Mouse (Mus musculus) CD4-positive, CD25-positive, alpha-beta regulatory T cell, adult 2 months (primary cell): ENCODE results near the gene Tango2.

Experiments used
- DNase-seq: peaks from one replicate; pipeline ENCODE4 v3.0.0-alpha.2; 2012; ENCODE audit warnings: low read depth, low spot score

Gene Tango2

GRCm38 (mm10) chr16:18383045-18383726, 35.3 kb upstream of the Tango2 start:
- no peak for DNase-seq

GRCm38 (mm10) chr16:18381621-18382258, 33.8 kb upstream of the Tango2 start:
- DNase-seq = no peak

- DNase-seq = no peak
Observed at GRCm38 (mm10) chr16:18380495-18381063, 32.7 kb upstream of the Tango2 start.

GRCm38 (mm10) chr16:18379338-18380001, 31.6 kb upstream of the Tango2 start:
- DNase-seq = no peak

- DNase-seq = no peak
Observed at GRCm38 (mm10) chr16:18378489-18378888, 30.6 kb upstream of the Tango2 start.

- no peak for DNase-seq
Observed at GRCm38 (mm10) chr16:18377203-18377602, 29.3 kb upstream of the Tango2 start.

GRCm38 (mm10) chr16:18376297-18376954, 28.5 kb upstream of the Tango2 start:
- no peak for DNase-seq

- no peak for DNase-seq
Observed at GRCm38 (mm10) chr16:18373632-18374031, 25.7 kb upstream of the Tango2 start.

GRCm38 (mm10) chr16:18370197-18370596, 22.3 kb upstream of the Tango2 start:
- no peak for DNase-seq

GRCm38 (mm10) chr16:18366849-18367248, 18.9 kb upstream of the Tango2 start:
- no peak for DNase-seq

- DNase-seq = no peak
Observed at GRCm38 (mm10) chr16:18362948-18363347, 15.0 kb upstream of the Tango2 start.

- DNase-seq = no peak
Observed at GRCm38 (mm10) chr16:18360151-18360805, 12.4 kb upstream of the Tango2 start.

GRCm38 (mm10) chr16:18357977-18358376, 10.1 kb upstream of the Tango2 start:
- DNase-seq = no peak

- no peak for DNase-seq
Observed at GRCm38 (mm10) chr16:18356961-18357360, 9.1 kb upstream of the Tango2 start.

GRCm38 (mm10) chr16:18353106-18353505, 5.2 kb upstream of the Tango2 start:
- DNase-seq = no peak

GRCm38 (mm10) chr16:18351313-18352055, 3.6 kb upstream of the Tango2 start:
- DNase-seq = peak; percentile 18

- DNase-seq = no peak
Observed at GRCm38 (mm10) chr16:18349761-18350325, 1.9 kb upstream of the Tango2 start.

- peak; percentile 12 for DNase-seq
Observed at GRCm38 (mm10) chr16:18348601-18349175, 785 bp upstream of the Tango2 start.

- DNase-seq = peak; percentile 88
Observed at GRCm38 (mm10) chr16:18345243-18345642, 2.7 kb downstream of the Tango2 start.

GRCm38 (mm10) chr16:18343778-18344177, 4.1 kb downstream of the Tango2 start:
- DNase-seq = peak; percentile 96
